Mouse (Mus musculus) ES-Bruce4 (cell line): ENCODE measurements around the gene Cyp2d10. TPM values are rescaled to one million over a fixed set of nuclear protein-coding genes. Genes with fewer than 3 reads are reported as not detected.
"Not testable (repeated sequence)": the region's sequence is repeated elsewhere in the genome, so short reads cannot be mapped to it uniquely, and the experiment has no call there.

Experiments
- H3K27ac ChIP-seq: 2 replicates; pipeline ENCODE4 v1.5.1; 2012; ENCODE audit warnings: low read length, inconsistent platforms; ENCODE audit not compliant: insufficient read depth
- H3K27me3 ChIP-seq: 2 replicates; pipeline ENCODE4 v1.6.1; 2012; ENCODE audit warnings: mild to moderate bottlenecking, low read length, inconsistent platforms; ENCODE audit not compliant: control insufficient read depth, poor library complexity, insufficient read depth, severe bottlenecking
- H3K36me3 ChIP-seq: 2 replicates; pipeline ENCODE4 v1.6.1; 2012; ENCODE audit warnings: inconsistent platforms, mild to moderate bottlenecking, low read length, moderate library complexity; ENCODE audit not compliant: control insufficient read depth, poor library complexity, insufficient read depth, severe bottlenecking
- H3K4me1 ChIP-seq: one replicate; pipeline ENCODE4 v1.8.1; 2011; ENCODE audit warnings: low read length; ENCODE audit not compliant: control insufficient read depth, insufficient read depth
- H3K4me3 ChIP-seq: 2 replicates; pipeline ENCODE4 v1.5.1; 2011; ENCODE audit warnings: low read depth, mild to moderate bottlenecking, low read length
- H3K9ac ChIP-seq: 2 replicates; pipeline ENCODE4 v1.6.1; 2012; ENCODE audit warnings: low read depth, mild to moderate bottlenecking, inconsistent platforms; ENCODE audit not compliant: poor library complexity, severe bottlenecking
- H3K9me3 ChIP-seq: replicated peaks from 2 replicates; pipeline ENCODE4 v1.6.1; 2012; ENCODE audit warnings: mild to moderate bottlenecking, low read length, inconsistent platforms; ENCODE audit not compliant: control insufficient read depth, poor library complexity, insufficient read depth, severe bottlenecking
- CTCF ChIP-seq: IDR thresholded peaks from one replicate; pipeline ENCODE4 v1.8.1; 2011; ENCODE audit warnings: low read depth, low read length
- EP300 ChIP-seq: IDR thresholded peaks from 2 replicates; pipeline ENCODE4 v1.6.1; 2011; ENCODE audit warnings: low read depth, low read length; ENCODE audit not compliant: insufficient read depth
- POLR2A ChIP-seq: IDR thresholded peaks from one replicate; pipeline ENCODE4 v1.8.1; 2011; ENCODE audit warnings: low read length; ENCODE audit not compliant: insufficient read depth
- polyA plus RNA-seq: library from polyadenylated mRNA; stranded (reverse); fragments of >200 nt; gene quantifications from 2 replicates; pipeline ENCODE4 v1.2.4, GENCODE M21; 2011; ENCODE audit warnings: low read depth; ENCODE audit not compliant: missing spikeins, insufficient read depth, insufficient read length

The Cyp2d10 gene
- polyA plus RNA-seq, 1 experiment: not detected

DNA sequence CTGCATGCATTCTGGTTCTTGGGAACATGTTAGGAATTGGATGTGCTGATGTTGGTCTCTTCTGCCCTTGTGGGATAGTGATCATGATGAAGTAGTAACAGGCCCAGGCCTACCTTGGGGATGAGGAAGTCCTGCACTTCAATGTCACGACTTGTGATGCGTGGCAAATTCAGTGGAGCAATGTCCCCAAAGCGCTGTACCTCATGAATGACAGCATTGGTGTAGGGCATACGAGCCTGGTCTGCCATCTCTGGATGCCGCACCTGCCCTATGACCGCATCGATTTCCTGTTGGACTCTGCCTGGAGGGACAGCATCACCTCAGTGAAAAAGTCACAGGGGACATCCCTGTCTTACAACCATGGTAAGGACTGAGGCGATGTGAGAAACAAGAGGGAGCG lies 3.4 kb downstream of the Cyp2d10 start:
- Histone ChIP-seq H3K4me3 (no peak overlapping the region), H3K9me3 (no peaks in the 10 kb centered on the region), H3K27ac (no peak overlapping the region), H3K4me1 (no peaks in the 10 kb centered on the region), H3K36me3 (no peaks in the 10 kb centered on the region), H3K27me3 (no peaks in the 10 kb centered on the region), H3K9ac (no peak overlapping the region)
- TF ChIP-seq CTCF: no peak
- no peak for TF ChIP-seq POLR2A
- no peak for TF ChIP-seq EP300

DNA sequence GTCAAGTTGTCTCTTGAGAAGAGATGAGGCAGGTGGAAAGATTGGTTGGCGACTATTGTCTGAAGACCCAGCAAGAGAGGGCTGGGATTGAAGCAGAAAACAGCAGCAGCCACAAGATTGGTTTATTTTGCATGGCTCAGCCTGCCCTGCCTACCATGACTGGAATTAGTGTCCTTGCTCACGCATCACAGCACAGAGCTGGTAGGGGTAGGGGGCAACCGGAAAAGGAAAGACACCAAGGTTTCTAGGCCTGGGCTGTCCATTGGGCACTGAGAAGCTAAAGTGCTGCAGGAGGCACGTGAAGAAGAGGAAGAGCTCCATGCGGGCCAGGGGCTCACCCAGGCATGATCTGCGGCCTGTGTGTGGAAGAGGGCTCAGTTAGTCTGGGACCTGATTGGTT lies 4.3 kb downstream of the Cyp2d10 start:
- no peak overlapping the region for H3K4me3 ChIP-seq
- H3K36me3 ChIP-seq: no peaks in the 10 kb centered on the region
- H3K27me3 ChIP-seq: no peaks in the 10 kb centered on the region
- H3K27ac ChIP-seq: no peak overlapping the region
- no peaks in the 10 kb centered on the region for H3K4me1 ChIP-seq
- TF ChIP-seq POLR2A (no peak), EP300 (no peak), CTCF (no peak)
- H3K9me3 ChIP-seq: no peaks in the 10 kb centered on the region
- no peak overlapping the region for H3K9ac ChIP-seq

DNA sequence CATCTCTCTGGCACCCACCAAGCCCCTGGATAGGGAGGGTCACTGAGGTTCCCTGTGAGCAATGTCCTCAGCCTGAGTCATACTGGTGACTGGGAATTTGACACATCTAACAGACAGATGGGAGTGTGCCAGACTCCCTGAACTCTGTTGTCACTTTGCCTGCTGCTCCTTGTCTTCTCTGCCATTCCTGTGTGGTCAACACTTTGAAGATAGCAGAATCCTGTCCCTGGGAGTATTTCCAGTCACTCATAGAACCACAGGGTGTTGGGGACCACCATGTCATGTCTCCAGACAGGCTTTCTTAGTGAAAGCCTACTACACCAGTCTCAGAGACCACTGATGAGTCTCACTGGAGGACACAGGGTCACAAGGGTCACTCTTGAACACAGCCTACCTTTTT lies 4.9 kb downstream of the Cyp2d10 start:
- Histone ChIP-seq H3K4me1 (no peaks in the 10 kb centered on the region), H3K36me3 (no peaks in the 10 kb centered on the region), H3K4me3 (no peak overlapping the region), H3K9me3 (no peaks in the 10 kb centered on the region), H3K27ac (no peak overlapping the region), H3K9ac (no peak overlapping the region), H3K27me3 (no peaks in the 10 kb centered on the region)
- no peak for TF ChIP-seq EP300
- TF ChIP-seq POLR2A: no peak
- TF ChIP-seq CTCF: no peak

DNA sequence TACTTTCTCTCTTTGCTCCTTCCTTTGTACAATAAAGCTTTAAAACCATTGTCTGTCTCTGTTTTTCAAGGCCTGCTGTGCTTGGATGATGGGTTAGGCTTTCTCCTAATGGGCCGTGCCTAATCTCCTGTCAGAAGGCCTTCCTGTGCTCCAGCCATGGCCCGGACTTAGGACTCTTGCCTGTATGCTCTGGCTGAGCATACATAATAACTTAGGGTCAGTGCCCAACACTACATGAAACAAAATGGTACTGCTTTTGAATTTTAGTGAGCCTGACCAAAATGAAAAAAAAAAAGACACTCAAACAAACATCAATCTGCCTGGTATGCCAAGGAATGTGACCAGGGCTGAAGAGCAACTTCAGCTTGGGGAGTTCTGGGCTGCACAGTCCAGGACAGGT lies 5.5 kb downstream of the Cyp2d10 start:
- no peak overlapping the region for H3K9ac ChIP-seq
- no peaks in the 10 kb centered on the region for H3K36me3 ChIP-seq
- no peak overlapping the region for H3K4me3 ChIP-seq
- TF ChIP-seq POLR2A (no peak), EP300 (no peak), CTCF (no peak)
- no peaks in the 10 kb centered on the region for H3K27me3 ChIP-seq
- no peaks in the 10 kb centered on the region for H3K4me1 ChIP-seq
- H3K9me3 ChIP-seq: no peaks in the 10 kb centered on the region
- H3K27ac ChIP-seq: no peak overlapping the region

DNA sequence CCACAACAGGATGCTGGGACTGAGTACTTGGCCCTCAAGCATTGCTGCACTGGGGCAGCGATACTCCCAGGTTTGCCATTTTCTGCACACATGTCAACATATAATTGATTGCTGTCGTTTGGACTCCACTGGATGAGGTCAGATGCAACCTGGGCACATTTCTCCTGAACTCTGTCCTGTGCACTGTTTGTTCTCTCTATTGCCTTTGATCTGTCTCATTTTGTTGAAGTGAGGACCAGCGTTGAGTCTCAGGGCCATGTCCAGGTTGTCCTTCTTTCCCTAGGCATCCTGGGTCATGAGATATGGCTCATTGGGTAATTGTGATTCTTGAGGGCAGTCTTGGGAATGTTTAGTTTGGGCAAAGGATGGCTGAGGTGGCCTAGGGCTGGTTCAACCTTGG lies 11.0 kb downstream of the Cyp2d10 start:
- not testable (repeated sequence) for H3K9ac ChIP-seq, H3K27me3 ChIP-seq, H3K4me1 ChIP-seq, H3K27ac ChIP-seq, H3K36me3 ChIP-seq, H3K9me3 ChIP-seq, H3K4me3 ChIP-seq

DNA sequence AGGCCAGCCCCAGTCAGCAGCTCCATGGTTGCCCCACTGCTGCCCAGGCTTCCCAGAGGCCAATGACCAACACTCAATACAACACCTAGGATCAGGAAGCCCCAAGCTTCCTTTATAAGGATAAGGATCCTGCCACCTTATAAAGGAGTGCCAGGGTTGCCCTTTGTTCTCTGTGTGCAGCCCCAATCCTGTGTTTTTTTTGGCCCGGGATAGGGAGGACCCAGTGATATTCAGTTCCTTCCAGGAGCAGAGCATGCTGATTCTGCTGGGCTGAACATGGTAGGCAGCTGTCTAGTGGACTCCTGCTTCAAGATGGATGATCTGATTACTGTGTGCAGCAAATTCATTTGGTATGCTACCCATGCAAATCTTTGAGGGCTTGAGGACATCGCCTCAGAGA lies 13.1 kb downstream of the Cyp2d10 start, which contains the start of gene Cyp2d11:
Gene Cyp2d11 (minus strand): TSS at position 101 of the 400 bp plus-strand sequence.
- not testable (repeated sequence) for H3K9ac ChIP-seq, H3K4me3 ChIP-seq, H3K27me3 ChIP-seq, H3K4me1 ChIP-seq, H3K36me3 ChIP-seq, H3K27ac ChIP-seq, H3K9me3 ChIP-seq

DNA sequence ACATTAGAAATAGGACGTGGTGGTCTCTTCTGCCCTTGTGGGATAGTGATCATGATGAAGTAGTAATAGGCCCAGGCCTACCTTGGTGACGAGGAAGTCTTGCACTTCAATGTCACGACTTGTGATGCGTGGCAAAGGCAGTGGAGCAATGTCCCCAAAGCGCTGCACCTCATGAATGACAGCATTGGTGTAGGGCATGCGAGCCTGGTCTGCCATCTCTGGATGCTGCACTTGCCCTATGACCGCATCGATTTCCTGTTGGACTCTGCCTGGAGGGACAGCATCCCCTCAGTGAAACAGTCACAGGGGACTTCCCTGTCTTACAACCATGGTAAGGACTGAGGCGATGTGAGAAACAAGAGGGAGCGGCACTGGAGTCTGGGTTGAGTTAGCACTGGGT lies 17.1 kb downstream of the Cyp2d10 start:
- not testable (repeated sequence) for H3K4me1 ChIP-seq, H3K36me3 ChIP-seq, H3K9me3 ChIP-seq, H3K9ac ChIP-seq, H3K4me3 ChIP-seq, H3K27ac ChIP-seq, H3K27me3 ChIP-seq
